Mouse (Mus musculus) spleen, postnatal 10 days (tissue): ENCODE measurements around the gene AC124108.1.

ENCODE experiments used
- DNase-seq, 2 experiments: peaks; one replicate each; pipeline ENCODE4 v3.0.0; 2021 to 2022; ENCODE audit warnings: low spot score in 2 of 2

Gene AC124108.1

DNA sequence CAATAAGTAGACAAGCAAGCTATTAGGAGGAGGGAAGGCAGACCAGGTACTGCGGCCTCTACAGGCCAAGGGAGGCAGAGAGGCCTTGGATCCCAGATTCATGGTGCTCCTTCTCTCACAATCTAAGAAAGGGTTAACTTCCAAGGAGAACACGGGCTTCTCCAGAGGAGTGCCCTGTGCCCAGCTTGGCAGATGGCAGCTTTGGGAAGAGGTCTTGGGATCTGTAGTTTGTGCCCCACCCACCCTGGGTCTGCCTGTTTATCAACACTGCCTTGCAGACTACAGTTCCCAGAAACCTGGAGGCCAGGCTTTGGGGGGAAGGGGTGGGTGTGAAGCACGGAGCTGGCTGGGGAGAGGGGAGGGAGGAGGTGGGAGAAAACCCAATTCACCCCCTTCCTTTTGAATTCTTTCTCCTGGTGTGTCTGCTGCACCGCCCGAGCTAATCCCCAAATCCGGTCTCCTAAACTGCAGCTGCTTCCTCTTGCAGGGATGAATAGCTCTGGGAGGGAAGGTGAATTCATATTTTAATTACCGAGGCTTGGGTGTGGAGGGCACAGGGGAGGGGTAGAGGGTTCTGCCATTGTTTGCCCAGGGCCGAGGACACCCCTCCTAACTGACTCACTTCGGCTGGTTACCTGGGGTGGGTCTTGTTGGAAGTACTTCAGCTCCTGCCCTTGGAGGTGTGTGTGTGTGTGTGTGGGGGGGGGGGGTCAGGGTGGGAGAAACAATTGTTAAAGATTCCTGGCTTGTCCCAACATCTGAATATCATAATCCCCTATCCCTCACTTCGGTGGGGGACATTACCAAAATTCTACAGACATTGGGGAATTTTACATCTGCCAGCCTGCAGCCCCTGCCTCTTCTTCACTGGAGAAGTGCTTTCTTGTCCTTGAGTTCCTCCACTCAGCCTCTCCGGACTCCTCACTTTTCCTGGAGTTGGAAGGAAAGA, 9.6 kb downstream of the AC124108.1 start:
- peak in 1 of 2 experiments; percentile 8 for DNase-seq

DNA sequence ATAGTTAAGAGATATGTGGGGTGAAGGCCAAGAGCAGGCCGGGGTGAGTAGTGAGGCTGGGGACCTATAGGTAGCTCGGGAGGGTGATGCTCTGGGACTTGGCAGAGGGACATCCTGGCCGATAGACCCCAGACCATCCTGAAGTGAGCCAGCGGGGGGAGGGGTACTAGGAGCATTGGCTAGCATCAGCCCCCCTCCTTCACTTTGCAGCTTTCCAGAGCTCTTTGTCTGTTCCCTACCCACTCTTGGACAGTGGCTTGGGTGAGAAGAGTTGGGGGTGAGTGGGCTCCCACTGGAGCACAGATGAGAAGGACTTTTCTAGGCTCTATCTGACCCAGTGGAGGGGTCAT, 10.2 kb downstream of the AC124108.1 start:
- peak in 1 of 2 experiments; percentile 10 for DNase-seq

DNA sequence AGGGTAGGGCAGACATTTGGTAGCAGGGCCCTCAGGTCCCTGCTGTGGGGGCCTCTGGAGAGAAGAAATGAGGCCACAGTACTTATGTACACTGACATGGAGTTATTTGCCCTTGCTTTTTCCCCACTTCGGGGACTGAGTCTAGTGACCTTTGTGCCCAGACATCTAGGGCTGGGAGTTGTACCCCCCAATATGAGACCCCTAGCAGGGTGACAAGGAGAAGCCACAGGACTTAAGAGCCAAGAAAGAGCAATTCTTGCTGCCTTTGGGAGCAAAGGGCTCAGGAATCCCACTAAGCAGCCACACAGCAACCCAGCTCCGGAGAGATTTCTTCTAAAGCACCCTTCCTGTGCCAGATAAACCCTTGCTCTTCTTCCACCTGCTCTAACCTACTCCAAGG, 10.7 kb downstream of the AC124108.1 start:
- DNase-seq, result no peak

DNA sequence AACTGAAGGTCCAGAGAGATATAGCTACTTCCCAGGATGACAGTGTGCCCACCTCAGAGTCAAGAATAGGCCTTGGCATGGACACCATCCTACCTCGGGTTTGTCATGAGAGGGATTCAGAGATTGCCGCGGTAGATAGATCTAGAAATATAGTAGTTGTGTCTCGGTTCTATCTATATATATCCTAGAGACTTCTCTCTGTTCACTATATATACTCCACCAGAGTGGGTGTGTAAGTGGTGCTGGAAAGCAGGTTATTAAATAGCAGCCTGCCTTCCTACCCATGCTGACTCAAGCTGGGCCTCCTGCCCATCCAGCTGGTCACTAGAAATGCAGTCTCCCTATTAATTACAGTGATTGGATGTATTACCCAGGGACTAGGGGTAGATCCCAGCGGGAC, 11.5 kb downstream of the AC124108.1 start:
- DNase-seq, result no peak

DNA sequence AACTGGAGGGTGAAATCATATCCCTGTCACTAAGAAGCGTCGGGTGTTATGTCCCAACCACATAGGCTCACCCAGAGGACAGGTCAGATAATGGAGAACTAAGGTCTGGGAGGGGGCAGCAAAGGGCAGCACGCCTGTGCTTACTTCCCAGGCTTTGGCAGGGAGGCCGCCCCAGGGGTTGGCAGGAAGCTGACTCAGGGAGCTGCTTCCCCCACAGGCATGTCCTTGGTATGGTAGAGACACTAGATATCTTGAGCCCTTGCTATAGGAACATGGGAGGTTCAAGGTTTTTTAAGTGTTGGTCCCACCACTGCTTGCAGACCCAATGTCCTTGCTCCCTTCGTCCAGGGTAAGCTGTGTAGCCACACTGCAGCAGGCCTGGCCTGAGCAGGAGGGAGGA, 14.7 kb downstream of the AC124108.1 start:
- DNase-seq, result no peak

DNA sequence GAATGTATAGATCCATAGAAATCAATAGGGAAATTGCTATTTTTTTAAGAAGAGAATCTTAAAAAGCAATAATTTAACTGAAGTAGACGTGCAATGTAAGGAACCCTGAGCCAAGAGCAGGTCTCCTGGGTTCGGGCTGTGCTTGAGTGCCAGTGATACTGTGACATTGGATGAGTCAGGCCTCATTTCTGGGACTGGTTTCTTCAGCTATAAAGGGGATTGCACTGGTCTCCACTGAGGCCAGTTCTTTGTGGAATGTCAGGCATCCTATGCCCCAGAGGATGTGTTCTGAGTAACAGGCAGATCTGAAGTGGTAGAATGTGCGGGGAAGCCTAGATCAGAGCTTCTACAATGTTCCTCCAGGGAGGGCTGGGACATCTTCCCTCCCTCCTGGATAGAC, 15.6 kb downstream of the AC124108.1 start:
- no peak for DNase-seq

DNA sequence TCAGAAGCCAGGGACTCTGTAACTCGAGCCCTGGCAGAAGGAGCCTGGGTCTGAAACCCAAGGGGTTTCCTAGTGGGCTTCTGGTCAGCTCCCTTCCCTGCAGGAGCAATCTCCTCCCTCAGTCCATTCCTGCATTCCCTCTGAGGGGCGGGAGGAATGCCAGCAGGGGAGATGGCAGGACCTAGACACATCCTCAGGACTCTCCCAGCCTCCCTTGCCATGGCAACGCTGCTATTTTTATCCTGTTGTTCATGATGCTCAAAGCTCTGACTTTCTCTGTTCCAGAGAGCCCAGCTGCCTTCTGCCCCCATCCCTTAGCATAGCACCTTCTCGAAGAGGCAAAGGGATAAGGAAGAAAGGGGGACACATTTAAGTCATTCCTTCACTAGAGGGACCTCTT, 16.9 kb downstream of the AC124108.1 start:
- DNase-seq, result no peak

DNA sequence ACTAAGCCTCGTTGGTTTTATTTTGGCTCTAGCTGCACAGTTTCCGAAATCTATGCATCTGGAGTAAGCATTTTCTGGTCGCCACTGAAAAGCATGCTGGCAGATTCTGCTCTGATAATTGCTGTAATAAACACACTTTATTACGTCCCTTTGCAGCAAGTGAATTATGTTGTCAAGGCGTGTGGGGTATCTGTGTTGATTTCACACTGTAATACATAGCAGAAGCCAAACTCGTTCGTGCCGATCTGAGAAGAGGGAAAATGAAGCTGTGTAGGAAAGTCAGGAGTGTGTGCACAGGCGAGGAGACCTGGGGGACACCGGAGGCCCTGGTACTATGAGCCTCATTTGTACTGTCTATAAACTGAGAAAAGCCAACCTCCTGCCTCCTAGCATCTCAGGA, 18.1 kb downstream of the AC124108.1 start:
- DNase-seq, result no peak

DNA sequence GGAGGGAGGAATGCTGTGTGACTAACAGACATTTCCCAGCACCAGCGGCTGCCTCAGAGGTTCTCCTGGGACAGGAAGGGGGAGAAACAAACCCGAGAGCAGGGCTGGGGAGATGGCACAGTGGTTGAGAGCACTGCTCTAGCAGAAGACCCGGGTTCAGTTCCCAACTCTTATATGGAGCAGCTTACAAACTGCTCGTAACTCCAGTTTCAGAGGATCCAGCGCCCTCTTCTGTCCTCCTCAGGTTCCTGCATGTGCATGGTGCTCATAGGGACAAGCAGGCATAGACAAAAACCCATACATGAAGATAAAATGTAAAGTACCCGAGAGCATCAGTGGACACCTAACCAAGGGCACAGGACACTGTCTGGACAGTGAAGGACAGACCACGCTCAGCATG, 19.7 kb downstream of the AC124108.1 start:
- DNase-seq, result peak in 1 of 2 experiments; percentile 48

DNA sequence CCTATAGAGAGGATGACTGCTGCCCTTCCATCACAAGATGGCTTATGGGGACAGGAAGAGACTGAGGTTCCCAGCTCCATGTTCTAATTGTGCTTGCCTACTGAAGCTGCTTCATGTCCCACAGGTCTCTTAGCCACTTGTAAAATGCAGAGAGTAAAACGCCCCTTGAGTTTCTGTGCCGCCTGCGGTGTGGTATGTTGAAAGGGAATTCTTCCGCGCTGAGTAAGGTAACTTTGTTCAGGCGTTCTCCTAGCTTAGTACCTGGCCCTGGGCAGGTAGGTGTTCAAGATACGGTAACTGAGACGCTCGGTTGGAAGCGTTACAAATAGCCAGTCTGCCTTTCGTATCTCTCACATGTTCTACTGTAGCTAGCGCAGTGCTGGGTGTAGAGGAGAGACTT, 20.4 kb downstream of the AC124108.1 start:
- DNase-seq, result no peak

DNA sequence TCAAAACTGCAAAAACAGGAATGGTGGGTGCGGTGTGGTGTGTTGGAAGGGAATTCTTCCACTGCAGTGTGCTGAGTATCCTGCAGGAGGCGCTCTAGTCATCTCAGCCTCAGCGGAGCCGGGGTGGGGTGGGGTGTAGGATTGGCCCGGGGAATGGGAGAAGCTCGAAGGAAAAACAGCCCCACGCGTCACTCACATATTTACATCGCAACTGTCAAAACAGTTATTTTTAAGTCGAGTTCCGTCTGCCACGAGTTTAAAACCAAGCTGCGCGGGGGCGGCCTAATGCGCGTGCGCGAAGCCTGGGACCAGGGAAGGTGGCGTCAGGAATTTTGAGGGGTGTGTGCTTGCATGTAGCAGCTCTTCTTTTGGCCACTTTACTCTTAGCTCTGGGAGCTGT, 21.0 kb downstream of the AC124108.1 start:
- DNase-seq, result peak in 1 of 2 experiments; percentile 55

DNA sequence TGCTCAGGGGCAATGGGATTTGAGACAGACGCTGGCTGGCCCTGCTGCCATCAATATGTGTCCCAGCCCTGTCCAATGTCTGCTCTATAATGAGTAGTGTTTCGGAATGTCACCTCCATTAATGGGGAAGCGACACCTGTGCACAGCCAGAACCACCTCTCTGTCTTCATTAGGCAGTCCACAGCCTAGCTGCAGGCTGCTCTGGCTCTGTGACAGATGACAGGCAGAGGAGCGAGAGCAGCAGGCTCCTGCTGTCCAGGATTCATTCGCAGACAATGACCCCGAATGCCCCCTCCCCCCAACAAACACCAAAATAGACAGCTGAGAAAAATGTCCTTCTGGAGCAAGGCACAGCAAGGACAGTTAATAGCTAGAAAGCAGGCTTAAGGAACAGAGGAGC, 21.8 kb downstream of the AC124108.1 start:
- DNase-seq, result no peak

DNA sequence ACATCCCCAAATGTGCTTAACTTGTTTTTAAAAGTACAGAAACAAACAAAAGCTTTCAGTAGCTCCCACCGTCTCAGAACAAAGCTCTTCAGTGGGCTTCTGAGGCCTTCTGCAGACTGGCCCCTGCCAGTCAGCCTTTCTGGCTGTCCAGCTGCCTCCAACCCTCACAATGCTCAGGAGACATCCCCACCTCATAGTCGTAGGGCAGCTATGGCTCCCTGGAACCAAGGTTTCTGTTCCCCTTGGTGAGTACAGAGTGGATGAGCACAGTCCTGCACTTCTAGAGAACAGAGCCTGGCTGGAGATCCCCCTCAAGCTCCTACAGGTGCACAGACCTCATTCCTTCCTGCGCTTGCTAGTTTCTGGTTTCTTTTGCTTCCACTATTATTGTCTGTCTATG, 25.0 kb downstream of the AC124108.1 start:
- no peak for DNase-seq

DNA sequence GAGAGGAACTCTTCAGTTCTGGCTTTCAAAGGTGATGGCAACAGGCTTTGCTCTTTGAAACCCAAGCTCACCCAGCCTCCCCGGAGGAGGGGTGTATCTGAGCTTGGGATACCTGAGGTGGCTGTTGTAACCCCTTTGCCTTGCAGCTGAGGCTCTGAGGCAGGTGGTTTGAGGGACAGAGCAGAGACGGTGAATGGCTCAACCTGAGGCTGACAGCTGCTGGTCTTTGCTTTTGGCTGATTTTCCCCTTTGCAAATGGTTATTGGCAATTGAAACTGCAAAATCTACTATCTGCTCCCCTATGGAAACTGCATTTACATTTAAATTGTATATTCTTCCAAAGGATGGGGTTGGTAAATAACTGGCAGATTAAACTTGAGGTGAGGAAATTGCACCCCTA, 30.4 kb downstream of the AC124108.1 start:
- DNase-seq, result no peak

DNA sequence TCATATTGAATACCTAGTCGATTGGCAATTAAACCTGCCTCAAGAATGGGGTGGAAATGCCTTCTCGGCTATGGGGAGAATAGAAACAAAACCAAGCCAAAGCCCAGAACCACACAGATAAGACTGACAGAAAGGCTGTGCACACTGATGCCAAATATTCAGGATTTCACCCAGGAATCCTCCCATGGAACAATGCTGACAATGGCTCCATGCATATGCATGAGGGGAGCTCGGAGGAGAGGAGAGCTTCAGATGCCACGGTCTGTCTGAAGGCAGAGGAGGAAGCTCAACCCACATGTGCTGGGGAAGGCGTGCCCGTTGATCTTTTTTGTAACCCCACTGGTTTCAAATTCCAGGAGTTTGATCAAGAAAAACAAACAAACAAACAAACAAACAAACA, 30.9 kb downstream of the AC124108.1 start:
- DNase-seq, result no peak

DNA sequence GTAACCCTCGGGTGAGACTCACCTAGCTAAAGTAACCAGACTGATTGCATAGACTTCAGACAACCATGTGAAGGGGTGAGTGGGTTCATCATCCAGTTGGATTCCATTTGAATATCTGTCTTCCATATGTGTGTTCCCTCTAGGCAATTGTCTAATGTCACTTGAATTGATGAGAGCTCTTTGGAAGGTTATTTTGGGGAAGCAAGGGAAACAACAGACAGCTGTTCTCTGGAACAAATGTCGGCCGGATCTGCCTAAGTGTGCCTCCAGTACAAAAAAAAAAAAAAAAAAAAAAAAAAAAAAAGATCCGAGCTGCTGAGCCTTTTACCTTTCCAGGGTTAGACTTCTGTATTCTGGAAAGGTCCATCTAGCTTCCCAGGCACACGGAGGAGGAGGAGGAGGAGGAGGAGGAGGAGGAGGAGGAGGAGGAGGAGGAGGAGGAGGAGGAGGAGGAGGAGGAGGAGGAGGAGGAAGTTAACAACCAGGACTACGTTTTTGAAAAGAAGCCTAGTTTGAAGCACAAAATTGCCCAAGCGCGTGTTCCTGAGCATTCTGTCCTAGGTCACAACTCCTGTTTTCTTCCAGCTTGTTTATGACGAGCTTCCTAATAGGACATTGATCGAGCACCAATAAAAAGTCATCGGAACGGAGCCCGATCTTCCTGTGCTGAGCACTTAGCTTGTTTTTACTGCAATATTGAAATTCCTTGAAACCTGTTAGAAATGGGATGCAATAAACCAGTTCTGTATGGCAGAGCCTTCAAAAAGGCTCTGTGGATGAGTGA, 35.2 kb downstream of the AC124108.1 start:
- no peak for DNase-seq

DNA sequence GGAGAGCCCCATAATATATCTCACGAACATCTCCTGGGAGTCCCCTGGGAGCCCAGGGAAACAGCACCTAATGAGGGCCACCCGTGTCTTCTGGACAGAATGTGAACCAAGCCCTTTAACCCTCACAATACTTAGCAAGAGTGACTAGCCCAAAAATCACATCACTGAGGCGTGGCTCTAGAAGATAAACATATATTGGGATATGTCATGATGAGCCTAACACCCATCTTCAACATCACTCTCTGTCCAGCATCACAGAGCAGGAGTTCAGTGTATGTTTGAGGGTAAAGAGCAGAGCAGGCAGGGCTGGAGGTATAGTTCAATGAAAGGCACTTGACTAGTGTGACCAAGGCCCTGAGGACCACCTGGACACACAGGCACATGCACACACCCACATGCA, 38.4 kb downstream of the AC124108.1 start, which contains the start of gene Gm10188:
Gene Gm10188, minus strand, starts transcription at position 101 of the 400 bp plus-strand sequence.
- no peak for DNase-seq

DNA sequence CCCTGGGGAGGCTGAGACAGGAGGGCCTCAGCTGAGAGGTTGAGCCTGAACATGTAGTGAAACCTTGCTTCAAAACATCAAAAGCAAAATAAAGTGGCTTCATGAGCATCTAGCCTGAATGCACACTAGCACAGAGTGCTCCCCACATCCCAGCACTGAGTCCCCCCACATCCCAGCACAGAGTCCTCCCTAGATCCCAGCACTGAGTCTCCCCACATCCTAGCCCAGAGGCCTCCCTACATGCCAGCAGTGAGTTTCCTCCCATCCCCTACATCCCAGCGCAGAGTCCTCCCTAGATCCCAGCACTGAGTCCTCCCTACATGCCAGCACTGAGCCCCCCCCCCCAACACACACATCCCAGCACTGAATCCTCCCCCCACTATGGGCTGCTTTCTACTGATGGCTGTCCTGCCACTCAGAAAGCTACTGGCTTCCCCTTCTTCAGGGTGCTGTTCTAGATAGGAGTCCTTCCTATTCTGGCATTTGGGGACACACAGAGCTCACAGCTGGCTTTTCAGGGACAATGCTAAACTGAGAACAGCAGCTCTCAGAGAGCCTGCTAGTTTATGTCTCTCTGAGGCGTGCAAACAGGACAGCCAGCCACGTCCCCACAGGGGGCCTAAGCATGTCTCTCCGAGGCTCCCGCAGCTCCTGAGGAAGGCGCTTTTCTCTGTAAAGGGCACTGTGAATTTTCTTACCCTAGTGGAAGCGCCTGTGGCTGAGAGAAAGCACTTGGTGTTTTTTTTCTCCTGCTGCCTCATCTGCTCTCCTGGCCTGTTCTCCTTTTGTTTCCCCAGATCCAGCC, 40.4 kb downstream of the AC124108.1 start:
- no peak for DNase-seq

DNA sequence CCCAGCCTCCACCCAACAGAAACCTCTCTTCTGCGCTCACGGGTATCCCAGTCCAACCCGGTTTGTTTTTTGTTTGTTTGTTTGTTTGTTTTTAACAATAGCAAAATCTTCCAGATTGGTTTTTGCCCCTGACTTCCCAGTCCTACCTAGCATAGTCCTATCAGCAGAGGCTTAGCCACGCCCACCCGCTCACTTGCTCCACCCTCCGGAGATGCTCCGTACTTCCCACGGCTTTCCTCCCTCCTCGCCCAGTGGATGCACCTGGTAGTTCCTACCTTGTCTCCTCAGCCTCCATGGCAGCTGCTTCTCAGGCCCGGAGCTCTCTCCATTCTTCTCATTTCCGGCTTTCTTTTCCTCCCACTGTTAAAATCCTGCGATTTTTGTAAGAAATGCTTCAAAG, 42.3 kb downstream of the AC124108.1 start:
- DNase-seq, result peak in 1 of 2 experiments; percentile 37

DNA sequence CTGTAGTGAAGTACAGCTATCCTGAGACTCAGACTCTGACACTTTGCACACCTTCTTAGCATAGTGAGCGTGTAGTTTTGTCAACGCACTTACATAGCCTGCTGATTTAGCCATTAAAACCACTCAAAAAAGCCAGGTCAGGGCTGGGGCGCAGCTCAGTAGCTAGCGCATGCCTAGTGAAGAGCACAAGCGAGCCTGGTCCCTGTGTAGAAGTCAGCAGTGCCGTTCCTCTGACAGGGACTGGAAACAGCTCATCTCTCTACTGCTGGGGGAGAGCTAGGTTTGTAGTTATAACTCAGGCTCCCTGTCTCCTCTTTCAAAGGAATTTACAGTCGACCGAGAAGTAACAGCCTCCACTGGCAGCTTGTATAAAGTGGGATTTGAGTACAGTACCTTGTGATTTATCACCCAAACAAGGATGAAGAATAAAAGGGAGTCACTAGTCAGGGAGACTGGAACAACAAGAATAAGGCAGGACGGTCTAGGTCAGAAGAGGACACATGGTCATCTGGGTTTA, 43.6 kb downstream of the AC124108.1 start:
- DNase-seq, result no peak

DNA sequence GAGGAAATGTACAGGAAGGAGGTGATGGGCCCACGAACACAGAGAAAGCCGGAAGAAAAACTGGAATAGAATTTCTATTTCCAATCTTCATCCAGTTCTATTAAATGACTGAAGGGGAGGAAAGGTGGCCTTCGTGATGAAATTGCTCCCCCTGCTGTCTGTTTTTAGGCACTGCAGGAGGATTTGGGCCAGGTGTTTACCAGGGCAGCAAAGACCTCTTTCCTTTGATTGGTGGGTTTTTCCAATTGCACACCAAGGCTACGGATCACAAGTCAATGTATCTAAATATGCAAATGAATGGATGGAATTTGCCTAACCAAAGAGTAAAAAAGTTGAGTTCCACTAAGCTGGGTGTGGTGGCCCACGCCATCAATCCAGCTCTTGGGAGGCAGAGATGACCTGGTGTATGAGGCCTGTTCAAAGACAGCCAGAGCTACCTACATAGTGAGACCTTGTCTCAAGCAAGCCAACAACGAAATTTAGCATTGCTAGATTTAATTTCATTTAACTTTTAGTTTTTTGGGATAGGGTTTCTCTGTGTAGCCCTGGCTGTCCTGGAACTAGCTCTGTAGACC, 46.4 kb downstream of the AC124108.1 start:
- DNase-seq, result peak; percentile 44 to 65
